Mouse (Mus musculus): Measurements from ENCODE around the gene Prep.

DNA sequence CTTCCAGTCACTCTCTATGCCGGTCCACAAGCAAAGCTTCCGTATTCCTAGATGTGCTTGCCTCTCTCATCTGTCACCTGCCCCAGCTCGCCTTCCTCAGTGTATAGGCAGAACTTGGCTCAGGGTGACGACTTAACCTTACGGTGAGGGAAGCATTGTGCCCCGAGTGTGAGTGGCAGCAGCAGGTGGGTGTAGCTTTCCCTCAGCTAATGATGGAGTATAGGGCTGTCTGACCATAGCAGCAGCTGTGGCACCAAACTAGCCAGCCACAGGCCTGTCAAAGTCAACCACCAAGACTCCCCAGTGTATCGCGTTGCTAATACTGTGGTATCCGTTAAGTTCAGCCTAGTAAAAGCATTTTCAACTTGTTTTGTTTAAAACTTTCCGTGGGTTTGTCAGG lies 9.6 kb downstream of the Prep start:
- TF ChIP-seq CTCF (IDR thresholded peaks at IDR 0.05; ENCODE audit: low read depth) = no peak
- no peak for TF ChIP-seq EP300 (optimal IDR thresholded peaks at IDR 0.05)
